Mouse (Mus musculus): ENCODE data around the gene Tnfrsf25.

DNA sequence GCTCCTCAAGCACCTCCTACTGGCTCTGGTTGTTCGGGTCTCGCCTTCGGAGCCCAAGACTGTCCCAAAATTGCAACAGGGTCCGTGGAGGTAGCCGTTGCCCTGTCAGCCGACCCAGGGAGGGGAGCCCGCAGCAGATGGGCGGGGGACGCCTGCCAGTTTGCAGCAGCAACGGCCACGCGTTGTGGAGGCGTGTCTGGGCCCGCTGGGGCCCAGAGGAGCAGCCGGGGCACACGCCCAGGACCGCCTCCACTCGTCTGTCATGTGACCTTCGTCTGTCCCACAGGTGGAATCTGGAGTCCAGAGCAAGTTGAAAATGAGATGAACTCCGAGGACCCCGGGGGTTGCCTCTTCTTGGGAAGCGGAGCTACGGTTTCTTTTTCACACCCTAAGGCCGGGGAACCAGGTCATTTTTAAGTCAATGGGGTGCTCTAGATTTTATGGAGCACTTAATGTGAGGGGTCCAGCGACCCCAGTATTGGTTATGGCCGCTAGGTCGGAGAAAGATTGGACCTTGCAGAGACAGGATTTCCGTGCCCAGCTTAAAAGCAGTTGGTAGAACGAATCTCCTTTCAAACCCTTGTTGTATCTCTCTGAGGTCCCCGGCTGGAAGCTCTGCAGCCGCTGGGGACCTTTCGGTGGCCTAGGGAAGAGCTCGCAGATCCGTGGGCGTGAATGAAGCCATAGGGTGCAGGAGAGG, 43.0 kb downstream of the Tnfrsf25 start, which contains the start of gene Hes2:
- no peak for TF ChIP-seq CTCF (IDR thresholded peaks at IDR 0.05; ENCODE audit: borderline replicate concordance, insufficient read depth, low read depth, low read length)
- no peak for TF ChIP-seq POLR2A (IDR thresholded peaks at IDR 0.05; ENCODE audit: borderline replicate concordance, insufficient read depth, low read length)

Data from cerebellum, adult 2 months (tissue).